Mouse (Mus musculus): Measurements from ENCODE around the gene Clasp2. TPM values are rescaled to one million over a fixed set of nuclear protein-coding genes. Genes with fewer than 3 reads are reported as not detected.
A peak's percentile ranks its signal among the peaks of the same experiment; 100 is the strongest.
"Not testable (repeated sequence)": the region's sequence is repeated elsewhere in the genome, so short reads cannot be mapped to it uniquely, and the experiment has no call there.

Clasp2 gene
- 100 to 1,000 TPM; 110 to 159 TPM for total RNA-seq (2021)
- polyA plus RNA-seq (2012; rRNA removed): 14.3 and 16.0 TPM in 2 replicates
- long read RNA-seq, partial matches to known transcripts: 1 of 8 reads
- long read RNA-seq, other reads (novel, unspliced or antisense): 6 of 8 reads

- peak; percentile 90 for DNase-seq
Measured at GRCm38 (mm10) chr9:113741108-113741636, at the start of gene Clasp2. Gene Clasp2 (plus strand): TSS chr9:113741473.

- no peak for DNase-seq
Measured at GRCm38 (mm10) chr9:113701441-113702160, 39.7 kb upstream of the Clasp2 start.

GRCm38 (mm10) chr9:113706108-113706507, 35.2 kb upstream of the Clasp2 start:
- no peak for DNase-seq

GRCm38 (mm10) chr9:113706841-113707240, 34.4 kb upstream of the Clasp2 start:
- no peak for DNase-seq

GRCm38 (mm10) chr9:113707481-113708360, 33.6 kb upstream of the Clasp2 start, which contains the start of gene Pdcd6ip:
Gene Pdcd6ip (minus strand): TSS chr9:113708259.
- DNase-seq: peak; percentile 95

- DNase-seq: no peak
Measured at GRCm38 (mm10) chr9:113708361-113709280, 32.7 kb upstream of the Clasp2 start.

GRCm38 (mm10) chr9:113710871-113711270, 30.4 kb upstream of the Clasp2 start:
- DNase-seq: no peak

GRCm38 (mm10) chr9:113719063-113719462, 22.2 kb upstream of the Clasp2 start:
- peak; percentile 57 for DNase-seq

GRCm38 (mm10) chr9:113724646-113725045, 16.6 kb upstream of the Clasp2 start:
- DNase-seq: no peak

GRCm38 (mm10) chr9:113725609-113726008, 15.7 kb upstream of the Clasp2 start:
- not testable (repeated sequence) for DNase-seq

- DNase-seq: no peak
Measured at GRCm38 (mm10) chr9:113726131-113726530, 15.1 kb upstream of the Clasp2 start.

- no peak for DNase-seq
Measured at GRCm38 (mm10) chr9:113726991-113727680, 14.1 kb upstream of the Clasp2 start.

GRCm38 (mm10) chr9:113731540-113731939, 9.7 kb upstream of the Clasp2 start:
- no peak for DNase-seq

GRCm38 (mm10) chr9:113735920-113736319, 5.4 kb upstream of the Clasp2 start:
- DNase-seq: no peak

- DNase-seq: peak; percentile 78
Measured at GRCm38 (mm10) chr9:113738021-113738420, 3.3 kb upstream of the Clasp2 start.

- DNase-seq: peak; percentile 35
Measured at GRCm38 (mm10) chr9:113738941-113739340, 2.3 kb upstream of the Clasp2 start.

GRCm38 (mm10) chr9:113741637-113742137, 414 bp downstream of the Clasp2 start:
- peak; percentile 69 for DNase-seq

- DNase-seq: peak; percentile 26
Measured at GRCm38 (mm10) chr9:113742361-113742794, 1.1 kb downstream of the Clasp2 start.

GRCm38 (mm10) chr9:113743291-113743690, 2.0 kb downstream of the Clasp2 start:
- peak; percentile 28 for DNase-seq

GRCm38 (mm10) chr9:113749356-113749755, 8.1 kb downstream of the Clasp2 start:
- DNase-seq: peak; percentile 84

All from adrenal gland, adult 2 months (tissue).